Mouse (Mus musculus) megakaryocyte, adult 5-6 weeks (primary cell): ENCODE results near the gene Afdn. TPM values are rescaled to one million over a fixed set of nuclear protein-coding genes. Genes with fewer than 3 reads are reported as not detected.
A peak's percentile ranks its signal among the peaks of the same experiment; 100 is the strongest.
"Not testable (repeated sequence)": the region's sequence is repeated elsewhere in the genome, so short reads cannot be mapped to it uniquely, and the experiment has no call there.

Source experiments
- ATAC-seq: 2 replicates; pipeline ENCODE4 v1.8.0; 2016; ENCODE audit warnings: mild to moderate bottlenecking, inconsistent platforms; ENCODE audit not compliant: poor library complexity, severe bottlenecking
- total RNA-seq, 2 experiments: library from RNA; stranded (forward) in 1 of 2; stranded (reverse) in 1 of 2; fragments of 153-499, 151-499 nt in 1 of 2; fragments of 221-1000, 200-1000 nt in 1 of 2; gene quantifications; 2 replicates each; pipeline versions ENCODE4 v1.2.3 to v1.2.4; 2015 to 2017

Gene Afdn
- total RNA-seq, 2 experiments from 2014 or later = 15.3 to 22.6 TPM

DNA sequence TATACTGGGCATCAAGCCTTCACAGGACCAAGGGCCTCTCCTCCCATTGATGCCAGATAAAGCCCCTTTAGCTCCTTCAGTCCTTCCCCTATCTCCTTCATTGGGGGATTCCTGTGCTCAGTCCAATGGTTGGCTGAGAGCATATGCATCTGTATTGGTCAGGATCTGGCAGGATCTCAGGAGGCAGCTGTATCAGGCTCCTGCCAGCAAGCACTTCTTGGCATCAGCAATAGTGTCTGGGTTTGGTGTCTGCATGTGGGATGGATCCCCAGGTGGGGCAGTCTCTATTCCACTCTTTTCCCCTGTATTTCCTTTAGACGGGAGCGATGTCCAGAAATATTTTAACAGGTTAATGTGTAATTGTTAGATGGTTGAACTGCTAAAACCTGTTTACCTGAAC, 4.6 kb downstream of the Afdn start:
- not testable (repeated sequence) for ATAC-seq

GRCm38 (mm10) chr17:13768531-13768930, 8.2 kb downstream of the Afdn start:
- ATAC-seq = no peak

- ATAC-seq = no peak
Observed at GRCm38 (mm10) chr17:13769256-13769655, 8.9 kb downstream of the Afdn start.

DNA sequence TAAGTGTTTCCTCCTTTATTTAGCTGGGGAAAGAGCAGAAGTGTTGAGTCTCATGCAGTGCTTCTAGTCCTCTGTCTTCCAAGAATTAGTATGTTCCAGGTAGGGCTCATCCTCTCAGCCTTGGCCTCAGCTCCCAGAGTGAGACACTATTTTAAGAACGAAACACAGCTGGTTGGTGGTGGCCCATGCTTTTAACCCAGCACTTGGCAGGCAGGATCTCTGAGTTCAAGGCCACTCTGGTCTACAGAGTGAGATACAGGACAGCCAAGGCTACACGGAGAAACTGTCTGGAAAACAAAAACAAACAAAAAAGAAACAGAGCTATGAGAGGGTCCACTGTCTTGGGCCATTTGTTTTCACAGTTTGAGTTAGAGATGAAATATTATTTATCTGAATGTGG, 17.3 kb downstream of the Afdn start:
- no peak for ATAC-seq

DNA sequence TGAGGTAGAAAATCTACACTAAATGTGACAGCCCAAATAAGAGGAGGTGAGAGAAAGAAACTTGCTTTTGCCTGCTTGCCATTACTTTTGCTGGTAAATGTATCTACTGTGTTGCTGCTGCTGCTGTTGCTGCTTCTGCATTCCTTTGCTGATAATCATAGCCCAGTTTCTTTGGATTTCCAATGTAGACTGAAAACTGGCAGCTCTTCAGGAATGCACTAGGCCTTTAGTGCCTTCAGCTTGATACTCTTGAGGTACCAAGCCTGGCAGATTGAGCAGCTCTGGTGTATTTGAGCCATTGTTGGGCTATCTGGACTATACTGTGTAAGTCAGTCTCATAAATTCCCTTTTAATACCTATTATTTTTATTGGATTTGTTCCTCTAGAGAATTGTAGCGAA, 18.5 kb downstream of the Afdn start:
- no peak for ATAC-seq

DNA sequence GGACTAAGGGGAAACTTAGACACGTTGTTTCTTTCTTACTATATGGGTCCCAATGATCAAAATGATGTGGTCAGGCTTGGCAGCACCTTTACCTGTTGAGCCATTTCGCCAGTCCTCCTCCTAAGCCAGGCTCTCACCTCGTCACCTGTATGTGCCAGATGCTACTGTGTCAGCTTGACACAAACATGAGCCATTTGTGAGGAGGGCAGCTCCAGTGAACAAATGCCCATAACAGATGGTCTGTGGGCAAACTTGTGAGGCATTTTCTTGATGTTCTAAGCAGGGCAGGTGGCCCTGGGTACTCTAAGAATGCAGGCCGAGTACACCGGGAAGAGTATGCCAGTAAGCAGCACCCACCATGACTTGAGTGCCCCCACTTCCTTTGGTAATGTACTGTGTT, 21.6 kb downstream of the Afdn start:
- no peak for ATAC-seq

GRCm38 (mm10) chr17:13783469-13783868, 23.1 kb downstream of the Afdn start:
- no peak for ATAC-seq

GRCm38 (mm10) chr17:13790033-13790432, 29.7 kb downstream of the Afdn start:
- not testable (repeated sequence) for ATAC-seq

DNA sequence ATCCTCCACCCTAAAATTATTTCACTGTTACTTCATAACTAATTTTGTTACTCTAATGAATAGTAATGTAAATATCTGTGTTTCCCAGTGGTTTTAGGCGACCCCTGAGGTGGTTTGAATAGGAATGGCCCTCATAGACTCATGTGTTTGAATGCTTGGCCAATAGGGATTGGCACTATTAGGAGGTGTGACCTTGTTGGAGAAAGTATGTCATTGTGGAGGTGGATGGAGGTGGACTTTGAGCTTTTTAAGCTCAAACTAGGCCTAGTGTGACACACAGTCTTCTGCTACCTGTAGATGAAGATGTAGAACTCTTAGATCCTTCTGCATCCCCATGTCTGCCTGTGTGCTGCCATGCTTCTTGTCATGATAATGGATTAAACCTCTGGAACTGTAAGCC, 37.4 kb downstream of the Afdn start:
- no peak for ATAC-seq

- ATAC-seq = no peak
Observed at GRCm38 (mm10) chr17:13802836-13803408, 42.6 kb downstream of the Afdn start.

DNA sequence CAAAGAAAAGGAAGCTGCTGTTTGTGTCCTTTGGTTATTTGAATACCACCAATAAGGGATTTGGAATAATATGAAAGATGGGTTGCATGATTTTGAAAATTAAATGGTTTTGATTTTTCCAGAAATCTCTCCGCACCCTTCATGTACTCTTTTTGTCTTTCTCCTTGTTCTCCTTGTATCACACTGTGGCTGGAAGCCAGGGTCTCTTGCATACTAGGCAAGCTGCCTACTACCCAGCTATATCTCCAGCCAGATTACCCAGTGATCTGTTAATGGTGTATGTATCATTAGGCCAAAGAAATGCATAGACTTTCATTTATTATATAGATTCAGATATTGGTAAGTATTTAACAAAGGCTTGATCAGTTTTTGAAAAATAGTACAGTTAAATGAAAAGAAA, 45.7 kb downstream of the Afdn start:
- ATAC-seq = no peak

GRCm38 (mm10) chr17:13817789-13818188, 57.5 kb downstream of the Afdn start:
- ATAC-seq = peak; percentile 83

- ATAC-seq = no peak
Observed at GRCm38 (mm10) chr17:13819342-13819741, 59.0 kb downstream of the Afdn start.

DNA sequence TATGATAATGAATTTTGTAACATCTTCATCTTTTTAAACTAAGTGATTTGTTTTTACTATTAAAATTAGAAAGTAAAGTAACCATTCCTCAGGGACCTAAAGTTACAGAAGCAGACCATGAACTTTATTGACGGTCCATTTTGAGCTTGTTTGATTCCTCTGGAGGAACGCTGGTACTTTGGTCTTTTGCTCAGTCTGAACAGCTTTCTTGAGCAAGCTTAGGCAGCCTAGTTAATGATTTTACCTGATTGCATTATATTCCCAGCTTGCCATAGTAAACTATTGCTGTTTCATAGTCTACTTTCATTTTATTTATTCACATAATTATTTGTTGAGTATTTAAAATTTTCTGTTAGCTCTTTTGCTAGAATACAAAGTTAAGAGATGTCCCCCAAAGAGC, 60.3 kb downstream of the Afdn start:
- ATAC-seq = no peak

GRCm38 (mm10) chr17:13825421-13825820, 65.1 kb downstream of the Afdn start:
- ATAC-seq = no peak

GRCm38 (mm10) chr17:13830234-13830633, 69.9 kb downstream of the Afdn start:
- no peak for ATAC-seq

- ATAC-seq = no peak
Observed at GRCm38 (mm10) chr17:13830636-13831341, 70.5 kb downstream of the Afdn start.

GRCm38 (mm10) chr17:13835876-13836275, 75.5 kb downstream of the Afdn start:
- ATAC-seq = peak; percentile 76

DNA sequence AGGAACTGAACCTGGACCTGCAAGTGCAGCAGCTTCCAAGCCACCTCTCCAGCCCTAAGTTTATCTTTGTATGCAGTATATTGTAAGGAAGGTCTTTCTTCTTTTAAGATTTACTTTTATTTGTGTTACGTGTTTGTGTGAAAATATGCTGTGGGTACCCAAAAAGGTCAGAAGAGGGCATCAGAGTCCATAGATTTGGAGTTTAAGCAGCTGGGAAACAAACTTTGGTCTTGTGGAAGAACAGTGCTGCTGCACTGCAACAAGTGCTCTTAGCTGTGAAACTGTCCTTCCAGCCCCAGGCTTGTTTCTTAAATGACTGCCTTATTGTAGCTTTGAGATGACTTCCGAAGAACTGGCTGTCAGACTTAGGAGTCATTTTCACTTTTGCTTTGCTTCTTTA, 89.8 kb downstream of the Afdn start:
- peak; percentile 62; the same call in 1 of the 2 replicates for ATAC-seq

GRCm38 (mm10) chr17:13853883-13854282, 93.5 kb downstream of the Afdn start:
- ATAC-seq = not testable (repeated sequence)

GRCm38 (mm10) chr17:13855396-13855795, 95.1 kb downstream of the Afdn start:
- ATAC-seq = no peak

DNA sequence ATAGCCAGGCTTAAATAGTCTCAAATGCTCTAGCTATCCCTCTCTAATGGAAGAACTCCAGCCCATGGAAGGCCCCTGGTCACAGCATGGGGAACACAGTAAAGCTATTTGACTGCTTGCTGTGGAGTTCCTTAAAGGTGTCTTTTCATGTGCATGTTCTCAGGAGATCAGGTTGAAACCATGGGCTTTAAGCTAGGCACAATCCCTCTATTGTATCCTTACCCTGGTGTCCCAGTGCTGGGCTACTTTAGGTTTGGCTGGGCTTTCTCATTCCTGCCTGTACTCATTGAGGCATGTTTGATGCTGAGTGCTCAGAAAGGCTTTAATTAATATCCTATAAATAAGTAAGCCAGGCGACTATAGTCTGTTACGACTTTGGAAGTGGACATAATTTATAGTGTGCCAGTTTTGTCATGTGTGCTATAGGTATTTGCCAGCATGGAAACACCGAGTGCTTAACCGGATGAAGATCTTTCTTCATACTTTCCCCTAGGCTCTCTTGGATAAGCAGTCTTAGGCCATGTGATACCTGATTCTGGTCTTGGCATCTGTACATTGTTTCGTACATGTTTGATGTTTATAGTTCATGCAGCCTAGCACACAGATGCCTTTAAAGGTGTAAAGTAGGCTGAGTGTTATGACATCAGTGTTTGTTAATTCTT, 96.2 kb downstream of the Afdn start:
- ATAC-seq = no peak
